Mouse (Mus musculus) olfactory bulb, adult 2 months (tissue): Measurements from ENCODE around the gene Tbx5. TPM values are rescaled to one million over a fixed set of nuclear protein-coding genes. Genes with fewer than 3 reads are reported as not detected.

Experiments
- H3K27ac ChIP-seq: fragments of 200-500 bp; 2 replicates; pipeline ENCODE4 v1.5.1; 2012; ENCODE audit warnings: low read depth, low read length; ENCODE audit not compliant: insufficient read depth
- H3K4me1 ChIP-seq: fragments of 200-500 bp; 2 replicates; pipeline ENCODE4 v1.6.1; 2012; ENCODE audit warnings: low read length; ENCODE audit not compliant: control insufficient read depth, insufficient read depth
- H3K4me3 ChIP-seq: fragments of 200-500 bp; 2 replicates; pipeline ENCODE4 v1.5.1; 2012; ENCODE audit warnings: mild to moderate bottlenecking, low read depth, low read length, moderate library complexity; ENCODE audit not compliant: insufficient read depth
- CTCF ChIP-seq: fragments of 200-500 bp; IDR thresholded peaks from 2 replicates; pipeline ENCODE4 v1.5.1; 2012; ENCODE audit warnings: low read depth, mild to moderate bottlenecking, low read length, moderate library complexity; ENCODE audit not compliant: insufficient read depth
- POLR2A ChIP-seq: fragments of 200-500 bp; IDR thresholded peaks from 2 replicates; pipeline ENCODE4 v1.6.1; 2012; ENCODE audit warnings: mild to moderate bottlenecking, low read depth, low read length, moderate library complexity; ENCODE audit not compliant: insufficient read depth
- WGBS: fragments of 180-500 bp; shearing (Covaris S2); methylation state at CpG from one replicate; pipeline ENCODE4 v1.1.7; 2018; 5-methylcytosine and 5-hydroxymethylcytosine counted together
- polyA plus RNA-seq: library from polyadenylated mRNA; stranded (reverse); fragments of >200 nt; gene quantifications from 2 replicates; pipeline ENCODE4 v1.2.4, GENCODE M21; 2012; ENCODE audit warnings: low replicate concordance; ENCODE audit not compliant: missing spikeins, insufficient read depth, insufficient read length

The Tbx5 gene
- polyA plus RNA-seq, 1 experiment: not detected

DNA sequence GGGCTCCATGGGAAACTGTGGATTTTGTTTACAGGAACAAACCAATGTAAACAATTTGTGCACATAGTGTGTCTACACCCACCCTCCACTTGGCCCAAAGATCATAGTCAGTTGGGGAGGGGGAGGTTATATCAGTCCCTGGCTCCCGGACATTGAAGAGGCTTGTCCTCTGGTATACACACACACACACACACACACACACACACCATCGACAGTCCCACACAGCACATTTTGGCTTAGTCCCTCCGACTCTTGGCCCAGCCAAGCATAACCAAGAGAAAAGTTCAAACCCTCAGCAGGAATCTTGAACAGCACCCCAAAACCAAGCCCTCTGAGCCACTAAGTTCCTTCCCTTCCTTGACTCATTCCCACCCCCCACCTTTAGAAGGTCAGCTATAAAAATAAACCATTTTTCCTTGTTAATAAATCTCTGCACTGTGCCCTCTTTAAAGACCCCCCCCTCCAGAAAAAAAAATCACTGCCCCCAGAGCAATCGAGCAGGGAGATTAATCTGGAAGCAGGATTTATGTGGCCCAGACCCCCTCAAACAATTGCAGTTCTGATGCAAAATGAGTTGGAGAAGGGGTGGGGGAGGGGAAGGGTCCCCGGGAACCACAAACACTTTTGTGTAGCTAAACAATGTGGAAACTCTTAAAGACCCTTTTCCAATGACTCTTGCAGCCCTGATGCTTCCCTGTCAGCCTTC, 33.6 kb upstream of the Tbx5 start:
- TF ChIP-seq CTCF: no peak
- TF ChIP-seq POLR2A: no peak
- WGBS: 1% methylated on average over 5 of the region's 5 CpGs
- Histone ChIP-seq H3K4me3 (no peak overlapping the region), H3K4me1 (no peaks in the 10 kb centered on the region), H3K27ac (no peak overlapping the region)

DNA sequence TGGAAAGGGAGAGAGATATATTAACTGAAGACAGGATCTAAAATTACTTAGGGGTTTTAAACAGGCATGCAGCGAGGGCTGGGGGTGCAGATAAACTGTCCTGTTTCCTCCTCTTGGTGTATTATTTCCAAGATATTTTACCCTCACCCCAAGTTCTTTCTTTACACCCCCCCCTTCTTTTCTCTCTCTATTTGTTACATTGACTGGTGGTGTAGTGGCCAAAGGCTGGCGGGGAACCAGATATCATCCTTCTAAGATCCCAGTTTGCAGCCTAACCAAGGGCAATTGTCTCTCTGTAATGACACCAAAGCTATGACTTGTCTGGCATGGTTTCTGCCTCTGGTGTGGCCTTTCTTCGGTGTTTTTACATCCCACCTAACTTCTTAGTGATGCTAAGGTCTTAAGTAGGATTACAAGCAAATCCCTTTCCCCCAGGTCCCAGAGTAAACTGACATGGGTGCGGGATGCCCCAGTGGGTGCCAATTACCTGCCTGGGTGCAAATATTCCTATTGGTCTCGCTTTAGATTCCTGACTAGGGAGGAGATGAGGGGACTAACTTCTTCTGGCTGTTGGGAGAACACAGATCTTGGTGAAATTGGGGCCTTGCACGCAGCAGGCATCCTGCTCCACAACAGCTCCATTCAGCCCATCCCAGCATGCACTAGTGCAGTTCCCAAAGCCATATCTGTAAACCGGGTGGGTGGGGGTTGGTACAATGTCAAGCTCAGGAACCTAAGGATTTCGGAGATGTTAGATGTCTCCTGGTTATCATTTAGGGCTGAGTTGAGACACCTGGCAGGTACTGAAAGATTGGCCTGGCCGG, 32.8 kb upstream of the Tbx5 start:
- H3K27ac ChIP-seq: no peak overlapping the region
- 7% methylated on average over 9 of the region's 9 CpGs for WGBS
- H3K4me3 ChIP-seq: no peak overlapping the region
- no peaks in the 10 kb centered on the region for H3K4me1 ChIP-seq
- no peak for TF ChIP-seq POLR2A
- TF ChIP-seq CTCF: no peak

DNA sequence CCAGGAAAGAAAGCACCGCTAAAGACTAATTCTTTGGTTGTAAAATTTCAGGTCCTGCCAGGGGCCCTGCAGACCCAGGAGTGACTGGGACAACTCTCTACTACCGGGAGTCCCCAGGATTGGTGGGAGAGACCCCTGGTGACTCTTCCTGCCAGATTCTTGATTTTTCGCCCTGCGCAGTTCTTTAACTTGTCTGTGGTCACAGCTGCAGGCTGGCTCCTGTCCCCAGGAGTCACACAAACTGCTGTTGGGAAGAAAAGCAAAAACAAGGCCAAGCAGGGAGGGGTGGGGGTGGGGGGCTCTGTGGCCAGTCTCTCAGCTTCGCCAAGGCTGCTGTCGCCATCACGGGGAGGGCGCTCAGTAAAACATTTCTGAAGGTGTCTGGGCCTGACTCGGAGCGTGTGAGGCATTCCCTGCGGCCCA, 32.2 kb upstream of the Tbx5 start:
- no peak for TF ChIP-seq CTCF
- no peak for TF ChIP-seq POLR2A
- no peaks in the 10 kb centered on the region for H3K4me1 ChIP-seq
- 2% methylated on average over 11 of the region's 11 CpGs for WGBS
- H3K27ac ChIP-seq: no peak overlapping the region
- no peak overlapping the region for H3K4me3 ChIP-seq

DNA sequence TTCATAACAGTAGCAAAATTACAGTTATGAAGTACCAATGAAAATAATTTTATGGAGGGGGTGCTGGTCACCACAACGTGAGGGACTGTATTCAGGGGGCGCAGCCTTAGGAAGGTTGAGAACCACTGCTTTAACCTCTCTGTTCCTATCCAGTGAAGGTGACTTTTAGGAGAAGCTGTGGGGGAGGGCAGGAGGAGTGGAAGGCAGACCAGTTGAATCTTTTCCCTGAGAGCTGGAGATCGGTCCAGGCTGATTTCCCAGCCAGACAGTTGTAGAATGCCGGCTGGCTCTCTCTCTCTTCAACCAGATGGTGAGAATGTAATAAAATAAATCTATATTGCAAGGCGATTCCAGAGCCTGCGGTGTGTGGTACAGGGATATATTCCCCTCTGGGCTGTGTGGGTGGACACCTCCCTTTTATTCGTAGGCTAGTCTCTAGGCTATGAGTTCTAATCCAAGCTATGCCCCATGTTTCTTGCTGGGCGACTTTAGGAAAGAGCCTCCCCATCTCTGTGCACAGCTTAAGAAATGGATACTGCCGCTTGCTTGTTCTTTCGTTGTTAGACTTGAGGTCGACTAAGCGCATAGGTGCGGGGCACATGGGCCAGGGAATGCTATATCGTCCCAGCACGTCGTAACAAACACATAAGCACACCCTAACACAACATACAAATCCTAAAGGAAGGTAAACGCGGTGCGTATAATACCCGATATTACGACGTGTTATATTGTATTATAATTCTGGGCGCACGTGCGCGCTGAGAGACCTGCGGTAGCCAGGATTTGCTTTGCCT, 29.7 kb upstream of the Tbx5 start:
- TF ChIP-seq POLR2A (no peak), CTCF (no peak)
- no peak overlapping the region for H3K27ac ChIP-seq
- no peak overlapping the region for H3K4me3 ChIP-seq
- H3K4me1 ChIP-seq: no peaks in the 10 kb centered on the region
- WGBS: 2% methylated on average over 27 of the region's 27 CpGs

DNA sequence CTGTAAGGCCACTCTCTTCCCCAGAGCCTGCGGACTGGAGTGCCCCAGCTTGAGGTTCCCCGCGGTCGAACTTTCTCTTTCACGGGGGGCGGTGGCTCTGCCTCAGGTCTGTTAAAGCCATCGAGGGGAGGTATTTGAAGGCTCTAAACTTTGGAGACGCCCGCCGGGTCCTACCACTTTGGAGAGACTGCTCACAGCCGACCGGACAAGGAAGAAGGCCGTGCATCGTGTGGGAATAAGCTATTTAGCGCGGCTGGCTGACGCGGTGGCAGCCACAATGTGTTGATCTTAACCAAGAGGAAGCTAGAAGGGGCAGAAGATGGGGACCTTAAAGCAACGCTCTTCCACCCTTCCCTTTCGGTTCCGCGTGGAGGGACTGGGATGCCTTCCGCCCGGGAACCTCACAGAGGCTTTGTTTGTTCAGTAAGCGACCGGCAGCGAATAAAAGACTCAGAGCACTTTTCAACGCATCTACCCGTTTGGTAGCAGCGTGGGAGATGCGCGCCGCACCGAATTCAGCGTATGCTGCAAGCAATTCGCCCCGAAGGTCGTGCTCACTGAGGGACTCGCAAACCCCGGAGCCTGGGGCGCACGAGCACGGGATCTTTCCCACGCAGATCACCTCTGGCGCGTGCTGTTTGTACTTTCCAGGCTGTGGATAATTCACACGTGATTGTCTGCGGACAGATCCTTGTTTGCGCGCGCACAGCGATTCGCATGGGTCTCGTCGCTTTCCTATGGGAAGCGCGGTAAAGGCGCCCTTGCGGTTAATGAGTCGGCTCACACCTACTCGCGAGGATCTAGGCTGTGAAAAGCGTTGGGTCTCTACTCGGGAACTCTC, 28.8 kb upstream of the Tbx5 start:
- WGBS: 1% methylated on average over 64 of the region's 64 CpGs
- TF ChIP-seq CTCF (no peak), POLR2A (no peak)
- Histone ChIP-seq H3K4me1 (no peaks in the 10 kb centered on the region), H3K27ac (no peak overlapping the region), H3K4me3 (no peak overlapping the region)

DNA sequence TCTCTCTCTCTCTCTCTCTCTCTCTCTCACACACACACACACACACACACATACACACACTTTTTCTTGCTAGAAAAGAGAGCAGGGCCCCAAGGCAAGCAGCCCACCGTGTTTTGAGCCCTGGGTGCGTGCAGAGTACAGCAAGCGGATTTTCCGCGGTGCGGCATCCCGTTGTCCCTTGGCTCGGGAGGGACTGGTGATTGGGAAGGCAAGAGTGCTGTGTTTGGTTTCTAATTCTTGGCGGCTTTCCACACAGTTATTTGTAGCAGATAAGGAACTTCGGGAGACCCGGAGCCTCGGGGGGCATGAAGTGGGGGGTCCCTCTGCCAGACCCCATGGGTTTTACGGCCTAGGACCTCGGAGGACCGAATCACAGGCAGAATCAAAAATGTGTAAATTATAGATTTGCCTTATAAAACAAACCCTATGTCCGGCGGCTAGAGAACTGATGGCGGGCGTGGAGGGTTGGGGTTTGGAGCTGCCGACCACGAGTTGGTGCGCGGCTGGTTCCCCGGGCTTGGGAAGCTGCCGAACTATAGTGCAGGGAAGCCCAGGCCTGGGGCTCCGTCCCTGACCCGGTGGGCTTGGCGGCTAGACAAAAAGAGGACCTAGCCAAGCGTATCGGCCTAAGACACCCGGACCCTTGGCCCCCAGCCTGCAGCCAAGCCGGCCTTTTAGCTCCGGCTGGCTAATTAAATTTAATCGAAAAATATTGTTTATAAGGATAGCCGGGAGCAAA, 28.0 kb upstream of the Tbx5 start:
- H3K4me3 ChIP-seq: no peak overlapping the region
- no peak for TF ChIP-seq CTCF
- no peak for TF ChIP-seq POLR2A
- no peak overlapping the region for H3K27ac ChIP-seq
- no peaks in the 10 kb centered on the region for H3K4me1 ChIP-seq
- WGBS: 2% methylated on average over 35 of the region's 35 CpGs

DNA sequence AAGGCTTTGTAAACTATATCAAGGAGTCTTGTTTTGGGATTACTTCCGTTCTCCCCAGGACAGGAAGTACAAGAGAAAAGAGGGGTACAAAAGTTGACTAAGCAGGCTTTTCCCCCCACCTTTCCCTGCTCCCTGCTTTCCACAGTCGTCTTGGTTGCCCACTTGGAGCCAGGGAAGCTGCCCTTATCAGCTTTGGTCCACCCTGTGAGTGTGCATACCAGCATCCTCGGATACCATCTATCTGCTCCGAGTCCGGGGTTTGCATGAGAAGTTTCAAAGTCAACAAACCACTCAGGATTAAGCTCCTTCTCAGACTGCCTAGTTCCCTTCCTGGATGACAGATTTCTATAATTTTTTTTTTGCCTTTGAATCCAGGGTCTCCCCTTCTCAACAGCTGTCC, 26.8 kb upstream of the Tbx5 start:
- 2% methylated on average over 5 of the region's 5 CpGs for WGBS
- H3K27ac ChIP-seq: no peak overlapping the region
- no peaks in the 10 kb centered on the region for H3K4me1 ChIP-seq
- no peak overlapping the region for H3K4me3 ChIP-seq
- no peak for TF ChIP-seq CTCF
- no peak for TF ChIP-seq POLR2A

DNA sequence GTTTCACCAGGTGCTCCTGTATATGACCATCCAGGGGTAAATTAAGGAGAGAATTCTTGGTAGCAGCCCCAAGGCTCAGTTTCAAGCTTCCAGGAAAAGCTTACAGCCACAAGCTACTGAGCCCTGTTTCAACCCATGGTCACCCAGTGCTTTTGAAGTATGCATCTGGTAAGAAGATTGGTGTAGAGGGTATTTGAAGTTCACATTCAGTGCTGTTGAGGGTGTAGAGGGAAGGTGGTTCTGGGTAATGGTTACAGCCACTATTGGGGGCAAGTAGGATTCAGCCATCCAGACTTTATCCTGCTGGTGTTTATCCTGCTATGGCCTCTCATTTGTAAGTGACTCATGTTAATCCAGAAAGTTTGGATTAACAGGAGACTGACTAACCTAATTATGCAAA, 26.0 kb upstream of the Tbx5 start:
- Histone ChIP-seq H3K4me3 (no peak overlapping the region), H3K27ac (no peak overlapping the region), H3K4me1 (no peaks in the 10 kb centered on the region)
- no peak for TF ChIP-seq CTCF
- TF ChIP-seq POLR2A: no peak
